18 mouse cellular contexts compared by ENCODE assay signal in the genomic region with DNA sequence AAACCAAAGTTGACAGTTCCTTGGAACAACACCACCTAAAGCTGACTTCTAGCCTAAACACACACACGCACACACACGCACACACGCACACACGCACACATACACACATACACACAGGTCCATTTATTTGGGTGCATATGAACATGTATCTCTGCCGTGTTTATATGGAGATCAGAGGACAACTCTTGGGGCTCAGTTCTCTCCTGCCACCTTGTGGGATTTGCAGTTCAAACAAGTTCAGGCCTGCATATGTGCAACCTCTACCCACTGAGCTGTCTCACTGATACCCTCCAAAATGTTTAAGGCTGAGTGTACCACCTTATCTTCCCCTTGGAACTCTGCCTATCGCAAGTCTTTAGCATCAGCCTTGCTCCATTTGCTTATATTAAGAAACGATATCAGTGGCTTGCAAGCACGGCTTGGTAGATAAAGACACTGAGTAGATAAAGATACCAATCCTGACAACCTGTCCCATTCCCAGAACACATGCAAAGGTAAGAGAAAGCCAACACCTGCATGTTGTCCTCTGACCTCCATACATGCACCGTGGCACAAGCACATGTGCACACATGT. TPM values are rescaled to one million over a fixed set of nuclear protein-coding genes. Genes with fewer than 3 reads are reported as not detected.
DNase-seq lines count a peak whose midpoint lies in the region; ATAC-seq and TF ChIP-seq lines count a peak whose summit lies in the region.
"Had no signal": no experiment of that assay in that cellular context is flagged by ENCODE, and none has a peak within 500 bp of the region (broad histone marks: within the 10 kb centered on the region; RNA-seq: fewer than 3 reads in every experiment).

No protein-coding gene starts in this region.

- no peak overlapping the region for H3K4me3 ChIP-seq in forebrain, postnatal 0 days (ENCODE audit: low read depth, low read length)
- H3K4me3 ChIP-seq in forebrain, embryonic 15.5 days: no peak overlapping the region
- H3K4me3 ChIP-seq in testis, adult 2 months (ENCODE audit: control insufficient read depth, low read depth, low read length): peak overlapping the region; percentile 74
- no peak overlapping the region for H3K4me3 ChIP-seq in midbrain, embryonic 11.5 days (ENCODE audit: low read depth, low read length)
- H3K4me3 ChIP-seq: erythroblast, embryonic 14.5 days; lung, embryonic 15.5 days; neural tube, embryonic 12.5 days had no signal

- peaks cover 6% of the 10 kb centered on the region; the same call in 1 of the 2 replicates for H3K4me1 ChIP-seq in forebrain, postnatal 0 days (ENCODE audit: insufficient read depth)
- H3K4me1 ChIP-seq in forebrain, embryonic 15.5 days: peaks cover 18% of the 10 kb centered on the region
- peaks cover 2% of the 10 kb centered on the region for H3K4me1 ChIP-seq in testis, adult 2 months (ENCODE audit: control insufficient read depth, insufficient read depth, low read length)
- H3K4me1 ChIP-seq in midbrain, embryonic 11.5 days (ENCODE audit: control insufficient read depth, insufficient read depth, low read length): peaks cover 27% of the 10 kb centered on the region

- peak; percentile 10 for DNase-seq in forebrain, postnatal 0 days
- DNase-seq in testis, postnatal 14 days (ENCODE audit: low spot score): no peak
- DNase-seq in midbrain, embryonic 11.5 days (ENCODE audit: low spot score, missing footprints): no peak
- DNase-seq in right cerebral cortex, adult 2 months (ENCODE audit: low spot score in 2 of 2): no peak
- no peak for DNase-seq in layer of hippocampus, postnatal 10 days (ENCODE audit: low spot score in 2 of 2)
- DNase-seq in adrenal gland, postnatal 14 days: no peak
- DNase-seq: adrenal gland, adult 2 months; cerebellum, postnatal 25 days; kidney, postnatal 25 days; thymus, postnatal 14 days had no signal

- no peak overlapping the region for H3K9ac ChIP-seq in forebrain, postnatal 0 days
- H3K9ac ChIP-seq in forebrain, embryonic 15.5 days (replicated peaks): no peak overlapping the region
- H3K9ac ChIP-seq in midbrain, embryonic 11.5 days (ENCODE audit: low read length): no peak overlapping the region
- H3K9ac ChIP-seq: lung, embryonic 15.5 days; neural tube, embryonic 12.5 days had no signal

- no peak overlapping the region for H3K4me2 ChIP-seq in forebrain, postnatal 0 days (ENCODE audit: low read depth)
- H3K4me2 ChIP-seq in forebrain, embryonic 15.5 days (replicated peaks): no peak overlapping the region
- peak overlapping the region; percentile 89 for H3K4me2 ChIP-seq in midbrain, embryonic 11.5 days
- H3K4me2 ChIP-seq: heart, embryonic 11.5 days; lung, embryonic 15.5 days; neural tube, embryonic 12.5 days had no signal

- no peak for TF ChIP-seq POLR2A in testis, adult 2 months (IDR thresholded peaks at IDR 0.05; ENCODE audit: control insufficient read depth, low read depth, low read length)

- H3K27me3 ChIP-seq in forebrain, postnatal 0 days (ENCODE audit: insufficient read depth, low read length): peaks cover 4% of the 10 kb centered on the region; the same call in 1 of the 2 replicates
- H3K27me3 ChIP-seq in forebrain, embryonic 15.5 days: no peaks in the 10 kb centered on the region; the same call in 1 of the 2 replicates
- no peaks in the 10 kb centered on the region for H3K27me3 ChIP-seq in testis, adult 2 months (ENCODE audit: control insufficient read depth, insufficient read depth, low read length)
- H3K27me3 ChIP-seq in midbrain, embryonic 11.5 days (ENCODE audit: control insufficient read depth, insufficient read depth, low read length): no peaks in the 10 kb centered on the region
- H3K27me3 ChIP-seq: neural tube, embryonic 12.5 days had no signal

- WGBS in forebrain, postnatal 0 days: 84% methylated on average over 9 of the region's 9 CpGs
- 88% methylated on average over 9 of the region's 9 CpGs for WGBS in forebrain, embryonic 15.5 days
- 80% methylated on average over 9 of the region's 9 CpGs for WGBS in midbrain, embryonic 11.5 days

- ATAC-seq in forebrain, postnatal 0 days: no peak
- ATAC-seq in forebrain, embryonic 15.5 days (replicated peaks): no peak
- ATAC-seq in midbrain, embryonic 11.5 days (ENCODE audit: low FRiP score): no peak
- ATAC-seq: CD4-positive, CD25-positive, alpha-beta regulatory T cell, adult 4 months had no signal

- peak; percentile 47; the same call in 1 of the 2 replicates for TF ChIP-seq CTCF in forebrain, postnatal 0 days (IDR thresholded peaks at IDR 0.05; ENCODE audit: low read depth)
- no peak for TF ChIP-seq CTCF in testis, adult 2 months (IDR thresholded peaks at IDR 0.05; ENCODE audit: control insufficient read depth, insufficient read depth, insufficient replicate concordance, low read depth, low read length)

- no peak overlapping the region for H3K27ac ChIP-seq in forebrain, postnatal 0 days (ENCODE audit: low read depth, low read length)
- H3K27ac ChIP-seq in forebrain, embryonic 15.5 days (replicated peaks): no peak overlapping the region
- H3K27ac ChIP-seq in testis, adult 2 months (ENCODE audit: control insufficient read depth, insufficient read depth, low read depth, low read length): no peak overlapping the region
- H3K27ac ChIP-seq in midbrain, embryonic 11.5 days (ENCODE audit: low read depth, low read length): no peak overlapping the region
- H3K27ac ChIP-seq: lung, embryonic 15.5 days; neural tube, embryonic 12.5 days had no signal

- no peaks in the 10 kb centered on the region for H3K36me3 ChIP-seq in forebrain, postnatal 0 days (ENCODE audit: insufficient read depth)
- H3K36me3 ChIP-seq in forebrain, embryonic 15.5 days: no peaks in the 10 kb centered on the region
- H3K36me3 ChIP-seq in testis, adult 2 months (ENCODE audit: control insufficient read depth, insufficient read depth, low read length): peaks cover 2% of the 10 kb centered on the region
- no peaks in the 10 kb centered on the region for H3K36me3 ChIP-seq in midbrain, embryonic 11.5 days (ENCODE audit: control insufficient read depth, insufficient read depth, low read length)
- H3K36me3 ChIP-seq: lung, embryonic 15.5 days; neural tube, embryonic 12.5 days had no signal

- H3K9me3 ChIP-seq in forebrain, postnatal 0 days (ENCODE audit: low read length): no peaks in the 10 kb centered on the region
- H3K9me3 ChIP-seq in forebrain, embryonic 15.5 days: no peaks in the 10 kb centered on the region
- H3K9me3 ChIP-seq in midbrain, embryonic 11.5 days (ENCODE audit: control insufficient read depth, low read length): no peaks in the 10 kb centered on the region
- H3K9me3 ChIP-seq: lung, embryonic 15.5 days; neural tube, embryonic 12.5 days had no signal

RNA-seq across cellular contexts. Expression of gene Stk33, which starts 1.9 kb away (rescaled TPM):
- 5.2 and 9.7 TPM in 2 replicates for total RNA-seq in forebrain, postnatal 0 days (2014; rRNA removed)
- 4.2 and 5.3 TPM in 2 replicates for polyA plus RNA-seq in forebrain, postnatal 0 days (2015; fragmentation: Nextera tagmentation; extraction: Ambion mirVana)
- polyA plus RNA-seq in forebrain, embryonic 15.5 days (2015; fragmentation: Nextera tagmentation; extraction: Ambion mirVana): 5.8 and 7.0 TPM in 2 replicates
- 132 and 137 TPM in 2 replicates for polyA plus RNA-seq in testis, adult 2 months (2012; rRNA removed)
- polyA plus RNA-seq in midbrain, embryonic 11.5 days (2014; fragmentation: Nextera tagmentation; extraction: Ambion mirVana): 28.4 and 29.7 TPM in 2 replicates
- 1 to 10 TPM; 1.3 to 1.6 TPM for total RNA-seq in layer of hippocampus, postnatal 10 days (2021)
- total RNA-seq in adrenal gland, postnatal 14 days (2021): 0.15 and 0.41 TPM in 2 replicates
- total RNA-seq: megakaryocyte-erythroid progenitor cell, adult 5-6 weeks had no signal
- polyA plus RNA-seq: CD4-positive, CD25-positive, alpha-beta regulatory T cell, adult 4 months; erythroblast, embryonic 14.5 days had no signal
